Mouse (Mus musculus) monocyte, adult 59 days (primary cell): Measurements from ENCODE around the gene 5430402E10Rik. TPM values are rescaled to one million over a fixed set of nuclear protein-coding genes. Genes with fewer than 3 reads are reported as not detected.

Source experiments
- total RNA-seq, 2 experiments: library from RNA; stranded (reverse); gene quantifications; one replicate each; pipeline ENCODE4 v1.2.4; 2023

Gene 5430402E10Rik
- not detected for total RNA-seq

DNA sequence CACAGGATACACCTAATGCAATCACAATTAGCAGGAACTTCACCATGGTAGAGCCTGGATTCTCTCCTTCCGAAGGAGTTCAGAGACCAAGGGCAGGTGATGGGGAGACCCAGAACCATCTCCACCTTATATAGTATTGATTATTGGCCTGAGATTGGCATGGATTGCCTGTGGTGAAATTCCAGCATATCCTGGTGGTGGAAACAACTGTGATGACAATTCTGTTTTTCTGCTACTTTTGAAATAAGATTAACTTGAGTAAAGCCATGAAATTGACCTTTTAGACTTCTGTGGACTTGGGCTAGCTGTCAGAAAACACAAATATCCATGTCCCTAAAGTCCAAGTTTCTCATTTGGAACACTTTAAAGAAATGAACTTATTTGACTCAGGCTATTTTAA is at the start of gene 5430402E10Rik:
Gene 5430402E10Rik (minus strand): TSS at position 101 of the 400 bp plus-strand sequence.

Other genes starting within 250 kb of the 5430402E10Rik start
- 10 to 100 TPM; 71.1 to 72.3 TPM for gene Prkx, start 128.8 kb downstream of the 5430402E10Rik start, total RNA-seq
- not detected for gene Pbsn, start 71.4 kb downstream of the 5430402E10Rik start, total RNA-seq
- gene Gm14744, start 60.3 kb downstream of the 5430402E10Rik start, total RNA-seq = not detected
- not detected for gene Obp1a, start 166.3 kb upstream of the 5430402E10Rik start, total RNA-seq
- gene Gm5938, start 200.4 kb upstream of the 5430402E10Rik start, total RNA-seq = not detected